Mouse (Mus musculus): ENCODE results near the gene Ppp2r3a. TPM values are rescaled to one million over a fixed set of nuclear protein-coding genes. Genes with fewer than 3 reads are reported as not detected.

Ppp2r3a gene
- polyA plus RNA-seq, 1 experiment: 0.33 TPM

DNA sequence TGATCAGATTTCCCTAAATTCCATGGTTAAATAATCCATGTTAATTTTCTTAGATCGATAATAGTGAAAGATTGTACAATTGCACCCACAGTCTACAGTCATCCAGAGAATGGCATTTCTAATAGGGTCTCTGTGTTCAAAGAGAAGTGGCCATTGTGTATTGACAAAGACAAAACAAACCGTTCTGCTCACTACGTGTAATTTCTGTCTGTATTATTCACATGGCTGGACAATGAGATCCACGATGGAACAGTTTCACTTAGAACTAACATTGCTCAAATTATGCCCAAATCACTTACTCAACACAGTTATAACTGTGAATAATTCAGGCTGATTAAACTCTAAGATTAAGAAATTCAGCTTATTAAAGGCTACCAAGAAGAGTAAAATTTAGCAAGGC lies 35.2 kb upstream of the Ppp2r3a start:
- H3K27ac ChIP-seq (ENCODE audit: insufficient read depth, low read length): no peak overlapping the region
- TF ChIP-seq CTCF (IDR thresholded peaks at IDR 0.05; ENCODE audit: extremely low read depth, insufficient read depth, insufficient read length, insufficient replicate concordance) (no peak), POLR2A (IDR thresholded peaks at IDR 0.05; ENCODE audit: low read depth, low read length) (no peak)
- no peak for DNase-seq (ENCODE audit: low read depth in 1 of 2, low spot score in 2 of 2)
- WGBS: 89% methylated on average over 4 of the region's 4 CpGs
- H3K36me3 ChIP-seq (ENCODE audit: control insufficient read depth, insufficient read depth, low read length): no peaks in the 10 kb centered on the region
- no peaks in the 10 kb centered on the region for H3K27me3 ChIP-seq (ENCODE audit: control insufficient read depth, insufficient read depth, low read length)
- no peak overlapping the region for H3K4me3 ChIP-seq (ENCODE audit: extremely low read depth, insufficient read depth, insufficient read length)
- no peaks in the 10 kb centered on the region for H3K4me1 ChIP-seq (ENCODE audit: control insufficient read depth, insufficient read depth, insufficient read length)

DNA sequence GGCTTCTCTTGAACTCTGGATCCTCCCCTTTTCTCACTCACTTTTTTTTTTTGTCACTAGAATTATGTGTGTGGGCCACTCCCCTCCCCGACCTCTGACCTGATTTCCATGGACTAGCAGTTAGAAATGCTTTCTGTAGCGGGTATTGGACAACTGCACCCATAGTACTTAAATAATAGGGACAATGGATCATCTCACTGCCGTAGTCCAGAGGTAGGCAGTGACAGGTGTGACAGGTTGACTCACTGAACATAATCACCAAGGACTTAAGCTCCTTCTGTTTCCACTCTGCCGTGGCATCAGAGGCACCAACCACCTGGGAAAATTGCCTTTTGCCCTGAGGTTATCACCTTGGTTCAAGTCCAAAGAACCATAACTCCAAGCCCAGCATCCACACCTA lies 32.5 kb upstream of the Ppp2r3a start:
- 87% methylated on average over 4 of the region's 4 CpGs for WGBS
- Histone ChIP-seq H3K36me3 (ENCODE audit: control insufficient read depth, insufficient read depth, low read length) (no peaks in the 10 kb centered on the region), H3K4me1 (ENCODE audit: control insufficient read depth, insufficient read depth, insufficient read length) (no peaks in the 10 kb centered on the region), H3K4me3 (ENCODE audit: extremely low read depth, insufficient read depth, insufficient read length) (no peak overlapping the region), H3K27ac (ENCODE audit: insufficient read depth, low read length) (no peak overlapping the region), H3K27me3 (ENCODE audit: control insufficient read depth, insufficient read depth, low read length) (no peaks in the 10 kb centered on the region)
- TF ChIP-seq CTCF (IDR thresholded peaks at IDR 0.05; ENCODE audit: extremely low read depth, insufficient read depth, insufficient read length, insufficient replicate concordance) (no peak), POLR2A (IDR thresholded peaks at IDR 0.05; ENCODE audit: low read depth, low read length) (no peak)
- DNase-seq (ENCODE audit: low read depth in 1 of 2, low spot score in 2 of 2): no peak

DNA sequence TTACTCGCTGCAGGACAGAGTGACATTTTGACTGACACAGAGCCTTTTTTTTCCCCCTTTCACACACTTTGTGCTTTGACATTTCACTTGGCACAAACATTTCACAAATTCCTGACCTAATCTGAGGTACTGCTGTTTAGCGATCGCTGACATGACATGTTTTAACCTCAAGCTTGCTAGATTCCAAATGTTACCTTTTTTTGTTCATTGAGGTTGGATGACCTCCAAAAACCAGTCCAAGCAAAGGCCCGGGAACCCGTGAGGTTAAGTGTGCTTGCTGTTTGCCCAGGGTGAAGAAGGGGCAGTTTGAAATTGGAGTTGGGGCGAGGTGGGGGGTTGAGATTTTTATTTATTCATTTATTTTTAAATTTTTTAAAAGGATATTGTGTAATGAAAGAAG lies 31.1 kb upstream of the Ppp2r3a start:
- no peak for TF ChIP-seq CTCF (IDR thresholded peaks at IDR 0.05; ENCODE audit: extremely low read depth, insufficient read depth, insufficient read length, insufficient replicate concordance)
- TF ChIP-seq POLR2A (IDR thresholded peaks at IDR 0.05; ENCODE audit: low read depth, low read length): no peak
- DNase-seq (ENCODE audit: low read depth in 1 of 2, low spot score in 2 of 2): no peak
- Histone ChIP-seq H3K36me3 (ENCODE audit: control insufficient read depth, insufficient read depth, low read length) (no peaks in the 10 kb centered on the region), H3K27me3 (ENCODE audit: control insufficient read depth, insufficient read depth, low read length) (no peaks in the 10 kb centered on the region), H3K27ac (ENCODE audit: insufficient read depth, low read length) (no peak overlapping the region), H3K4me3 (ENCODE audit: extremely low read depth, insufficient read depth, insufficient read length) (no peak overlapping the region), H3K4me1 (ENCODE audit: control insufficient read depth, insufficient read depth, insufficient read length) (no peaks in the 10 kb centered on the region)
- WGBS: 86% methylated on average over 6 of the region's 6 CpGs

DNA sequence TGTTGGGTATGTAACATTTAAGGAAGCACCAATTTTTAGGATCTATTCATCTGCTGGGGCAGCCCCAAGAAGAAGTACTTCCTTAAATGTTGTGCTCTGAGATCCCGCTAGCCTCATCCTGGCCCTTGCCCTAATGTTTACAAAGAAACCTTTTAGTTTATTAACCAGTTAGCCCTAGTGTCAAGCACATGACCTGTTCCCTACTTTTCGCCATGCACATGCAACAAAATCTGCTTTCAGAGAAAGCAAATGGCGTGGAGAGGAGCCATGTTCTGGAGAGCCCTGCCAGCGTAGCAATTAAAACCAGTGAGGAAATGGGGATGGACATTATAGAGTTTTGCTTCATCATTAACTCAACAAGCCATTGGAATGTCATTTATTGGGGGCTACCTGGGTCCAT lies 30.3 kb upstream of the Ppp2r3a start:
- Histone ChIP-seq H3K4me1 (ENCODE audit: control insufficient read depth, insufficient read depth, insufficient read length) (no peaks in the 10 kb centered on the region), H3K4me3 (ENCODE audit: extremely low read depth, insufficient read depth, insufficient read length) (no peak overlapping the region), H3K36me3 (ENCODE audit: control insufficient read depth, insufficient read depth, low read length) (no peaks in the 10 kb centered on the region), H3K27ac (ENCODE audit: insufficient read depth, low read length) (no peak overlapping the region), H3K27me3 (ENCODE audit: control insufficient read depth, insufficient read depth, low read length) (no peaks in the 10 kb centered on the region)
- no peak for DNase-seq (ENCODE audit: low read depth in 1 of 2, low spot score in 2 of 2)
- WGBS: 92% methylated on average over 4 of the region's 4 CpGs
- no peak for TF ChIP-seq POLR2A (IDR thresholded peaks at IDR 0.05; ENCODE audit: low read depth, low read length)

DNA sequence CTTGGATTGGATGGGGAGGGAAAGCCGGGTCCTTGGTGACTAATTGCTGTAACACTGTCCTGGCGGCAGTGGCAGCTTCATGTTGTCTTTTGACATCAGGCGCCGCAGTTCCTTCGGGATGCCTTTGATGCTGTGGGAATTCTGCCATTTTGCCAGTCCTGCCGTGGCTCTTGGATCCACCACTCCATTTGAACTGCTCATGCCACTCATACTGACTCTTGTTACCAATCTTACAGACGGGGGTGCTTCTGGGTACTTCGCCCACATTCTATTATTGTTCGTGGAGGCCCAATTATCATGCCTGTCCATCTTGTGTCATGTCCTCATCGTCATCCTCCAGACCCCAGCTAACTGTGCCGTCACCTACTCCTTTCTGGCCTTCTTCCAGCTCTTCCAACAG lies 29.7 kb upstream of the Ppp2r3a start:
- no peak overlapping the region for H3K27ac ChIP-seq (ENCODE audit: insufficient read depth, low read length)
- WGBS: 90% methylated on average over 11 of the region's 11 CpGs
- H3K4me1 ChIP-seq (ENCODE audit: control insufficient read depth, insufficient read depth, insufficient read length): no peaks in the 10 kb centered on the region
- no peak for TF ChIP-seq POLR2A (IDR thresholded peaks at IDR 0.05; ENCODE audit: low read depth, low read length)
- TF ChIP-seq CTCF (IDR thresholded peaks at IDR 0.05; ENCODE audit: extremely low read depth, insufficient read depth, insufficient read length, insufficient replicate concordance): no peak
- no peaks in the 10 kb centered on the region for H3K36me3 ChIP-seq (ENCODE audit: control insufficient read depth, insufficient read depth, low read length)
- no peak overlapping the region for H3K4me3 ChIP-seq (ENCODE audit: extremely low read depth, insufficient read depth, insufficient read length)
- no peak for DNase-seq (ENCODE audit: low read depth in 1 of 2, low spot score in 2 of 2)
- H3K27me3 ChIP-seq (ENCODE audit: control insufficient read depth, insufficient read depth, low read length): no peaks in the 10 kb centered on the region

DNA sequence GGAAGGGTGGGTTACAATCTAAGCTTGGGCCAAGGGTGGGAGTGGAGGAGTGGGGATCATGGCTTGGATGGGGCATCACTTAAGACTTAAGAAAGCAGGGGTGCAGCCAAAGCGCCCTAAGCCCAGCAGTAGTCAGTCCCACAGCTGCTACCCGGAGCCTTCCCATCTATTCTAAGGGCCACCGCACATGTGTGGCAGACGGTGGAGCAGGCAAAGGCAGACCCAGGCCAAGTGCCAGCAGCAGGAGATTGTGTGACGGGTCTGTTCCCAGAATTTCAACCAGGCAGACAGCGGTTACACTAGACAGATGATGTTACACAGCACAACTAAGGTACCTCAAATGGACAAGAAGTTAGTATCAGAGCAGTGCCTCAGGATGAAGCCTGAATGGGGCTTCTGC lies 29.3 kb upstream of the Ppp2r3a start:
- no peak for DNase-seq (ENCODE audit: low read depth in 1 of 2, low spot score in 2 of 2)
- H3K4me3 ChIP-seq (ENCODE audit: extremely low read depth, insufficient read depth, insufficient read length): no peak overlapping the region
- H3K4me1 ChIP-seq (ENCODE audit: control insufficient read depth, insufficient read depth, insufficient read length): no peaks in the 10 kb centered on the region
- no peak overlapping the region for H3K27ac ChIP-seq (ENCODE audit: insufficient read depth, low read length)
- H3K27me3 ChIP-seq (ENCODE audit: control insufficient read depth, insufficient read depth, low read length): no peaks in the 10 kb centered on the region
- H3K36me3 ChIP-seq (ENCODE audit: control insufficient read depth, insufficient read depth, low read length): no peaks in the 10 kb centered on the region
- over 99% methylated on average over 6 of the region's 6 CpGs for WGBS
- TF ChIP-seq POLR2A (IDR thresholded peaks at IDR 0.05; ENCODE audit: low read depth, low read length) (no peak), CTCF (IDR thresholded peaks at IDR 0.05; ENCODE audit: extremely low read depth, insufficient read depth, insufficient read length, insufficient replicate concordance) (no peak)

DNA sequence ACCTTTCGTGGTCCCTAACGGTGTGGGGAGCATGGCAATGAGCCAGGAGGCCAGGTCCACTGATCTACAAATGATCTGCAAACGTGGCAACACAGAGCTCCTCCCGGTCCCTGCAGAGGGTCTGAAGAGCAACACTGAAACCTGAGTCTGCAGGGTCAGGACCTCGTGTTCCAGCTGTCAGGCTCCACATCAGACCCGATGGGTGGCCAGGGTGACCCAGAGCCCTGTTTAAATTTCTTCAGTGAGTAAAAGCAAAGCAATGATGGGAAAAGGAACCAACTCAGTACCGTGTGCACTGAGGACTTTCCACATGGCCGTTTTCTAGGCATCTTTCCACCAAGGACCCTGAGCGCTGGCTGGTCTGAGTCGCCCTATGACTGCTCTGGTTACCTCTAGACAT lies 28.6 kb upstream of the Ppp2r3a start:
- no peak for TF ChIP-seq CTCF (IDR thresholded peaks at IDR 0.05; ENCODE audit: extremely low read depth, insufficient read depth, insufficient read length, insufficient replicate concordance)
- TF ChIP-seq POLR2A (IDR thresholded peaks at IDR 0.05; ENCODE audit: low read depth, low read length): no peak
- H3K27ac ChIP-seq (ENCODE audit: insufficient read depth, low read length): no peak overlapping the region

More for the DNA sequence above, 28.6 kb upstream of the Ppp2r3a start:
- H3K4me3 ChIP-seq (ENCODE audit: extremely low read depth, insufficient read depth, insufficient read length): no peak overlapping the region
- no peak for DNase-seq (ENCODE audit: low read depth in 1 of 2, low spot score in 2 of 2)
- no peaks in the 10 kb centered on the region for H3K36me3 ChIP-seq (ENCODE audit: control insufficient read depth, insufficient read depth, low read length)
- no peaks in the 10 kb centered on the region for H3K4me1 ChIP-seq (ENCODE audit: control insufficient read depth, insufficient read depth, insufficient read length)
- H3K27me3 ChIP-seq (ENCODE audit: control insufficient read depth, insufficient read depth, low read length): no peaks in the 10 kb centered on the region
- 81% methylated on average over 10 of the region's 10 CpGs for WGBS

Measured in spleen, adult 2 months (tissue).